Mouse (Mus musculus) midbrain, embryonic 15.5 days (tissue): Measurements from ENCODE around the gene Rangap1. TPM values are rescaled to one million over a fixed set of nuclear protein-coding genes. Genes with fewer than 3 reads are reported as not detected.
A peak's percentile ranks its signal among the peaks of the same experiment; 100 is the strongest.

Experiments
- ATAC-seq: fragments of 200-750 bp; cut with Nextera tagmentation; replicated peaks from 2 replicates; pipeline ENCODE4 v1.8.0; 2017; ENCODE audit warnings: moderate TSS enrichment
- H3K27ac ChIP-seq: fragments of 300-500 bp; sonication (generic); 2 replicates; pipeline ENCODE4 v1.5.1; 2015; ENCODE audit warnings: mild to moderate bottlenecking, inconsistent platforms
- H3K27me3 ChIP-seq: fragments of 300-500 bp; sonication (generic); replicated peaks from 2 replicates; pipeline ENCODE4 v1.6.1; 2015; ENCODE audit warnings: inconsistent platforms
- H3K36me3 ChIP-seq: fragments of 300-500 bp; sonication (generic); replicated peaks from 2 replicates; pipeline ENCODE4 v1.6.1; 2015; ENCODE audit warnings: inconsistent platforms
- H3K4me1 ChIP-seq: fragments of 300-500 bp; sonication (generic); 2 replicates; pipeline ENCODE4 v1.6.1; 2015; ENCODE audit warnings: inconsistent platforms
- H3K4me2 ChIP-seq: fragments of 300-500 bp; sonication (generic); 2 replicates; pipeline ENCODE4 v1.6.1; 2015; ENCODE audit warnings: inconsistent platforms, mild to moderate bottlenecking, moderate library complexity
- H3K4me3 ChIP-seq: fragments of 300-500 bp; sonication (generic); 2 replicates; pipeline ENCODE4 v1.5.1; 2015; ENCODE audit warnings: mild to moderate bottlenecking, inconsistent platforms
- H3K9ac ChIP-seq: fragments of 300-500 bp; sonication (generic); 2 replicates; pipeline ENCODE4 v1.6.1; 2015; ENCODE audit warnings: mild to moderate bottlenecking, inconsistent platforms
- H3K9me3 ChIP-seq: fragments of 300-500 bp; sonication (generic); 2 replicates; pipeline ENCODE4 v1.6.1; 2016; ENCODE audit warnings: inconsistent platforms
- WGBS: fragments of 180-500 bp; shearing (Covaris S2); methylation state at CpG from one replicate; pipeline ENCODE4 v1.1.7; 2015; ENCODE audit warnings: mixed read lengths; 5-methylcytosine and 5-hydroxymethylcytosine counted together
- polyA plus RNA-seq: library from polyadenylated mRNA; unstranded; fragments of >200 nt; fragmentation: Nextera tagmentation; extraction: Ambion mirVana; gene quantifications from 2 replicates; pipeline ENCODE4 v1.2.1, GENCODE M21; 2015

Gene Rangap1
- 162 and 164 TPM in 2 replicates for polyA plus RNA-seq

DNA sequence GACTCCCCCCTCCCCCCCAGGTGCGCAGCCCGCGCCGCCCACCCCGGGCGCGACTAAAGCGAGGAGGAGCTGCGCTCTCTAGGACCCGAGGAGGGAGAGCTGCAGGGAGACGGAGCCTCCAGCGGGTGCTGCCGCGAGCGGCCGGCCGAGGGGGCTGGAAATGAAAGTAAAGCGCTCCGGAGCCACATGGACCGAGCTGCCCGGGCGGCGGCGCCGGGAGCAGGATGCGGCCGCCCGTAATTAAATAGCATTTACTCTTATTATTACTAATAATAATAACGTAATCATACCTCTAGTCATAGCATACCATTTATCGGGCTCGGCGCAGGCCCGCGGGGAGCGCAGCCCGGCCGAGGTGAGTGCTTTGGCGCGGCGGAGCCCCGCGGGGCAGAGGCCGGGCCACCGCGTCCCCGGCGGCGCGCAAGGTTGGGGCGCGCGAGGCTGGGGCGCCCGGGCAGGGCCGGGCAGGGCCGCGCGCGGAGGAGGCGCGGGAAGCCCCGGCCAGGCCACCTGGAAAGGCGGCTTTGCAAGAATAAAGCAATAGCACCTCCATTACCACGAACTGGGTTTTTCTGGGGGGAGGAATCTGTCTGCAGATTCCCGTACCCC is at the start of gene Rangap1, which contains the start of gene Zc3h7b:
Gene Rangap1 (minus strand): TSS at position 539 of the 609 bp plus-strand sequence.
Gene Zc3h7b (plus strand): TSS at position 66 of the 609 bp plus-strand sequence.
- ATAC-seq: peak; percentile 85
- under 1% methylated on average over 64 of the region's 65 CpGs for WGBS

DNA sequence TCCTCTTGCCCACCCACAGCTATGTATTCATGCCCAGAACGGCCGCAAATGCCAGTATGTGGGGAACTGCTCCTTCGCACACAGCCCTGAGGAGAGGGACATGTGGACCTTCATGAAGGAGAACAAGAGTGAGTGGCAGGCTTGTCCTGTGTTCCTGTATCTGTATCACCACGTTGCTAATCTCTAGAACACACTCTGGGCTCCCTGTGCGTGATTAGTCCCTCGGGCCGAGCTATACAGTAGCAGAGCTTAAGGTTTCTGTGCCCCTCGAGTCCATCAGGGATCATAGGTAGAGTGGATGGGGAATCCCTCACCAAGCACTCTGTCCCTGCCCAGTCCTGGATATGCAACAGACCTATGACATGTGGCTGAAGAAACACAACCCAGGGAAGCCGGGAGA is 47.1 kb upstream of the Rangap1 start:
- Histone ChIP-seq H3K9me3 (no peaks in the 10 kb centered on the region), H3K4me1 (no peaks in the 10 kb centered on the region), H3K36me3 (peaks cover 22% of the 10 kb centered on the region; the same call in 1 of the 2 replicates), H3K4me3 (no peak overlapping the region), H3K9ac (no peak overlapping the region), H3K27ac (no peak overlapping the region), H3K4me2 (no peak overlapping the region), H3K27me3 (no peaks in the 10 kb centered on the region)
- WGBS: 94% methylated on average over 9 of the region's 9 CpGs
- ATAC-seq: no peak

More for the DNA sequence above, at the start of gene Rangap1, which contains the start of gene Zc3h7b:
- peak within 1 kb of the TSS; percentile 91 for H3K27ac ChIP-seq
- H3K9ac ChIP-seq: peak within 1 kb of the TSS; percentile 85
- H3K4me3 ChIP-seq: peak within 1 kb of the TSS; percentile 74
- H3K9me3 ChIP-seq: no peaks in the 10 kb centered on the region
- H3K4me1 ChIP-seq: peaks cover 25% of the 10 kb centered on the region
- no peaks in the 10 kb centered on the region for H3K36me3 ChIP-seq
- H3K27me3 ChIP-seq: no peaks in the 10 kb centered on the region
- H3K4me2 ChIP-seq: peak within 1 kb of the TSS; percentile 79

DNA sequence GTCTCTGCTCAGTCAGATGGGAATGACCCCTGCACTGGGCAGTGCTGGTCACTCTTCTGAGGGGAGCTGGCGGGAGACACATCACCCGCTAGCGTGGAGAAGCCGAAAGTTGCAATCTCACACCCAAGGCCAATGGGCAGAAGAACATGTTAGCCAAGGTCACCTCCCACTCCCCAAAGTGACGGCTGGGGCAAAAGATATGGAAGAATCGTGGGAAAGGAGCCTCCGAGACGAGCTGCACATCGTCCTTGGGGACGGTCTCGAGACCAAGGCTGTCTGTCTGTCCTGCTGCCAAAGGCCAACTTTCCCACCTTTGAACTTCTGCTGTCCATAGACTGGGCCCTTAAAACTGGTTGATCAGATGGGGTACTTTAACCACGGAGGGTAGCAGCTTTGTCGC is 42.2 kb upstream of the Rangap1 start:
- Histone ChIP-seq H3K27ac (no peak overlapping the region), H3K36me3 (peaks cover 34% of the 10 kb centered on the region), H3K9me3 (no peaks in the 10 kb centered on the region), H3K4me1 (no peaks in the 10 kb centered on the region), H3K9ac (no peak overlapping the region), H3K4me2 (no peak overlapping the region), H3K4me3 (no peak overlapping the region), H3K27me3 (no peaks in the 10 kb centered on the region)
- no peak for ATAC-seq
- WGBS: 96% methylated on average over 13 of the region's 13 CpGs

DNA sequence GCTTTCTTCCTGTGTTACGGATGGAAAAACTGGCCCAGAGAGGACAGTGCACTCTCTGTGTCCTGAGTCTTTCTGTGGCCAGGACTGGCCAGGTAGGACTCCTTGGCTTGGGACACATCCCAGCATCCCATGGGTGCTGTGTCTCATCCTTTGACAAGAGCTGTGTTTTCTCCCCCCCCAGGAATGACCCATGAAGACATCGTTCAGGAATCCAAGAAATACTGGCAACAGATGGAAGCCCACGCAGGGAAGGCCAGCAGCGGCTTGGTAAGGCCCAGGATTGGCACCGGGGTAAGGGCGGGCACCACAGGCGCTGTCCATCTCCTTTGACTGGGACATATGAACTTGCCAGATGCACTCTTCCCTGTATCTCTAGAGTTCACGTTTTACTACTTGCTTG is 40.4 kb upstream of the Rangap1 start:
- no peaks in the 10 kb centered on the region for H3K4me1 ChIP-seq
- no peak overlapping the region for H3K9ac ChIP-seq
- H3K36me3 ChIP-seq: peaks cover 44% of the 10 kb centered on the region
- no peak for ATAC-seq
- WGBS: 97% methylated on average over 8 of the region's 8 CpGs
- H3K27me3 ChIP-seq: no peaks in the 10 kb centered on the region
- no peak overlapping the region for H3K4me2 ChIP-seq
- no peak overlapping the region for H3K4me3 ChIP-seq
- H3K27ac ChIP-seq: no peak overlapping the region
- no peaks in the 10 kb centered on the region for H3K9me3 ChIP-seq

DNA sequence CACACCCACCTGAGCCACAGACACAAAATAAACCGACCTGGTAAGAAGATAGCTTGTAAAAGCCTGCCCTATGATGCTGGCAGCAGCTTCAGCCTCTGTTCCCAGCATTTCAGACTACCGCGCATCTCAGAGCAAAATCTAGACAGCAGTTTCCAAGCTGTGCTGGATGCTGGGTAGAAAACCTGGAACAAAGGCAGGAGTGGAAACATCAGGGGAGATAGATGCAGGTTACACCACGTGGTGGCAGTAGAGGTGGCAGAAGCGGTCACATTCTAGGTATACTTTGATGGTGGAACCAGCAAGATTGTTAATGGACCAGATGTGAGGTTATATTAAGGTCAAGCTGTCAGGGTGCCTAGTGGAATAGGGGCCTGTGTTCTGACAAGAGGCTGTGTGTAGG is 39.4 kb upstream of the Rangap1 start:
- Histone ChIP-seq H3K27me3 (no peaks in the 10 kb centered on the region), H3K4me2 (no peak overlapping the region), H3K4me1 (no peaks in the 10 kb centered on the region), H3K4me3 (no peak overlapping the region), H3K27ac (no peak overlapping the region), H3K36me3 (peaks cover 54% of the 10 kb centered on the region), H3K9me3 (no peaks in the 10 kb centered on the region), H3K9ac (no peak overlapping the region)
- ATAC-seq: no peak
- WGBS: 79% methylated on average over 5 of the region's 5 CpGs

DNA sequence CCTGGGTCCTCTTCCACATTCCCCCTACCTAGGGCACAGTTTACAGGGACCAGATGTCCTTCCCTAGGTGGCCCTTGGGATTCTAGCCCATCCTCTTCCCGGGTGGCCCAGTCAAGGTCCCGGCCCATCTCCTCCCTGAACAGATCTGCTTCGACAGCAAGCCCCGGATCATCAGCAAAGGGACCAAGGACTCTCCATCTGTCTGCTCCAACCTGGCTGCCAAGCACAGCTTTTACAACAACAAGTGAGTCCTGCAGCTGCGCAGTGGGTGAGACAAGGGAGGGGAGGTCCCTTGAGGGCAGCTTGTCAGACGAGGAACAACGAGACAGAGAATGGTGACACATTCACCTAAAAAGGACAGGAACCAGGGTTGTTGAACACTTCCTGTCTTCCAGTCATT is 36.5 kb upstream of the Rangap1 start:
- Histone ChIP-seq H3K36me3 (peaks cover 72% of the 10 kb centered on the region), H3K4me1 (no peaks in the 10 kb centered on the region), H3K27ac (no peak overlapping the region), H3K4me3 (no peak overlapping the region), H3K27me3 (no peaks in the 10 kb centered on the region), H3K9me3 (no peaks in the 10 kb centered on the region), H3K9ac (no peak overlapping the region), H3K4me2 (no peak overlapping the region)
- 85% methylated on average over 7 of the region's 7 CpGs for WGBS
- no peak for ATAC-seq

DNA sequence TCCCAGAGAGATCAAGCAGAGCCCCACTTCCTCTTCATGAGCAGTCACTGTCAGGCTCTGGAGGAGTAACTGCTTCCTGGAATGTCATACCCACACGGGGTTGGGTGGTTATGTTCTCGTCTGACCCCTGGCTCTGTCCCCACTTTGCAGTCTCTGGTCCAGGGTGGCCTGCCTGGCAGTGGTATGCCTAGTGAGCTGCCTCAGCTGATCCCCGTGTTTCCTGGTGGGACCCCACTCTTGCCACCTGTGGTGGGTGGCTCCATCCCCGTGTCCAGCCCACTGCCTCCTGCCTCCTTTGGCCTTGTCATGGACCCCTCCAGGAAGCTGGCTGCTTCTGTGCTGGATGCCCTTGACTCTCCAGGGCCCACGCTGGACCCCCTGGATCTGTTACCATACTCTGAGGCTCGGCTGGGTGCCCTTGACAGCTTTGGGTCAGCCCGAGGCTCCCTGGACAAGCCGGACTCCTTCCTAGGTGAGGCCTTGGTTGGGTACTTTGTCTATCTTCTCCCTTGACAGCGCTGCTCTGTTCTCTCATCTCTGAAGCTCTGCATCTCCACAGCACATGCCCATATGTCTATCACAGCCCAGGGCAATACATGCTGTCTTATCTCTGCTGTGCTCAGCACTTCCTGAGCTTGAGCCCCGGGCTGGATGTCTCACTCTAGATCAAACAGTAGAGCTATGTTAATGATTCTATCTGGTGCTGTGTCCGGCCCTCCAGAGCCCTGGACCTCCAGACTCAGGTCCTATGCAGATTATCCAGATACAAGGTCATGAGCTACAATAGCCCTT is 31.5 kb upstream of the Rangap1 start:
- WGBS: 91% methylated on average over 11 of the region's 11 CpGs

DNA sequence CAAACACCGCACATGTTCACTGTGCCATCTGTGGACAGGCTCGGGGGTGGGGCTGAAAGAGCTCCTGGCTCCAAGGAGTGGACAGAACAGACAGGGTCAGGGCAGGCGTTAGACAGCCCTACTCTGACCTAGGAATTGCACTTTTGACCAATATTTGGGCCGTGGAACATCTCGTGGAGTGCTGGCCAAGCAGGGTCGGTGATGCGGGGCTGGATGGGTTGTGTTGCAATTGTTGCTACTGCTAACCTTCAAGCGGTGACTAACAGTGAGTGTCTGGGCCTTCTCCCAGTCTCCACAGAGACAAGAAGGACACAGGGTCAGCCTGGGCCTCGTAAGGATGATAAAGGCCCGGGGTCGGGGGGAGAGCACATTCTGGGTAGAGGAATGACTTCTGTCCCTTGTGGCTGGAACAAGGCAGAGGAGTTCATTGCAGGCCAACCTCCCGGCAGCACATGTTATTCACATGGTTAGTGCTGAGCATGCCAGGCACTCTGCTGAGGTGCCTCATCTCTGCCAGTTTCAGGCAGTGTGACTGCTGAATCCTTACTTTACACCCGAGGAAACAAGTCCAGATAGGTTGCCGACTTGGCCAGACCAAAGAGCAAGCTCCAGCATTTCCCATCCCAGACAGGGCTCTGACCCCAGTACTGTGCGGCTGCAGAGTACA is 29.3 kb upstream of the Rangap1 start:
- WGBS: 95% methylated on average over 15 of the region's 15 CpGs
- H3K27me3 ChIP-seq: no peaks in the 10 kb centered on the region

More for the DNA sequence above, 31.5 kb upstream of the Rangap1 start:
- Histone ChIP-seq H3K9ac (no peak overlapping the region), H3K9me3 (no peaks in the 10 kb centered on the region), H3K27me3 (no peaks in the 10 kb centered on the region), H3K36me3 (peaks cover 87% of the 10 kb centered on the region), H3K4me3 (no peak overlapping the region), H3K4me2 (no peak overlapping the region), H3K27ac (no peak overlapping the region), H3K4me1 (no peaks in the 10 kb centered on the region)
- ATAC-seq: no peak

DNA sequence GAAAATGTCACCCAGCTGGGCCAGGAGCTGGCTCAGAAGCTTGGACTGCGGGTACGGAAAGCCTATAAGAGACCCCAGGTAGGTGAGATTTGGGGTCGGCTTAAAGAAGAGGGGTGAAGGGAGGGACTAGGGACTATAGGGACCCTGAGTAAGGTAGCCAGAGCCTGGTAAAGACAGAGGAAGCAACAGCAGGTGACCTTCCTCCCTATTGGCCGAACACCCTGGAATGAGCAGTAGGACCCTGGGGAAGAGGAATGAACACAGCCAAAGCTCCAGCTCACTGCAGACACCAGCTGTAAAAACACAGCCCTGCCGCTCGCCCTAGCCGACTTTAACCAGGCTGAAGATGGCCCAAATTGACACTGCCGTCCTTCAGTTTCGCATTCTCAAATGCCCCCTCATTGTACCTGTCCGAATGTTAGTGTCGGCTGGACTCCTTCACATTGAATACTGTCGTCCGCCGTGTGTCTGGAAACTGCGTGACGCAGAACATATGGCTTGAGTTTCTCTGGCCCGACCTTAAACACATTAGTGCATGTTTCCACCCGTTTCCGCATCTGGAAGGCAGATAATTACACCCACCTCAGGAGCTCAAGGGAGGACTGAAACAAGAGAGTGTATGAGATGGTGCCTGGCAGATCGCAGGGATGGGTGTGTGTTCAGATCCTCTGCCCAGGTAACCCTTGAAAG is 27.2 kb upstream of the Rangap1 start:
- H3K4me1 ChIP-seq: no peaks in the 10 kb centered on the region
- no peak overlapping the region for H3K4me3 ChIP-seq
- H3K4me2 ChIP-seq: no peak overlapping the region
- H3K36me3 ChIP-seq: peaks cover 68% of the 10 kb centered on the region
- H3K27ac ChIP-seq: no peak overlapping the region
- ATAC-seq: no peak
- no peak overlapping the region for H3K9ac ChIP-seq
- no peaks in the 10 kb centered on the region for H3K27me3 ChIP-seq
- H3K9me3 ChIP-seq: no peaks in the 10 kb centered on the region
- WGBS: 90% methylated on average over 20 of the region's 20 CpGs

More for the DNA sequence above, 29.3 kb upstream of the Rangap1 start:
- Histone ChIP-seq H3K4me3 (no peak overlapping the region), H3K9me3 (no peaks in the 10 kb centered on the region), H3K9ac (no peak overlapping the region), H3K4me1 (no peaks in the 10 kb centered on the region), H3K36me3 (peaks cover 74% of the 10 kb centered on the region), H3K27ac (no peak overlapping the region), H3K4me2 (no peak overlapping the region)
- no peak for ATAC-seq

DNA sequence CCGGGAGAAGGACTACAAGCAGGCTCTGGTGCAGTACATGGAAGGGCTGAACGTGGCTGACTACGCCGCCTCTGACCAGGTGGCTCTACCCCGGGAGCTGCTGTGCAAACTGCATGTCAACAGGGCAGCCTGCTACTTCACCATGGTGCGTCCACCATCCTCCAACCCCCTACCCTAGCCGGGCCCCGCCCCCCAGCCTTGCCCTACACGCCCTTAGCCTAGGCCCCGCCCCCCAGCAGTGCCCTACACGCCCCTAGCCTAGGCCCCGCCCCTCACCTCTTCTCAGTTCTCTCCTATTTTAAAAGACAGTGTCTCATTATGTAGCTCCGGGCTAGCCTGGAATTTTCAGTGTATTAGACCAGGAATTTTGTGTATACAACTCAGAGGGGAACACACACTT is 23.7 kb upstream of the Rangap1 start:
- 65% methylated on average over 13 of the region's 13 CpGs for WGBS
- H3K4me1 ChIP-seq: no peaks in the 10 kb centered on the region
- H3K9ac ChIP-seq: no peak overlapping the region
- no peak overlapping the region for H3K4me2 ChIP-seq
- no peaks in the 10 kb centered on the region for H3K9me3 ChIP-seq
- no peak for ATAC-seq
- no peaks in the 10 kb centered on the region for H3K27me3 ChIP-seq
- no peak overlapping the region for H3K27ac ChIP-seq
- H3K36me3 ChIP-seq: peaks cover 36% of the 10 kb centered on the region
- H3K4me3 ChIP-seq: no peak overlapping the region

DNA sequence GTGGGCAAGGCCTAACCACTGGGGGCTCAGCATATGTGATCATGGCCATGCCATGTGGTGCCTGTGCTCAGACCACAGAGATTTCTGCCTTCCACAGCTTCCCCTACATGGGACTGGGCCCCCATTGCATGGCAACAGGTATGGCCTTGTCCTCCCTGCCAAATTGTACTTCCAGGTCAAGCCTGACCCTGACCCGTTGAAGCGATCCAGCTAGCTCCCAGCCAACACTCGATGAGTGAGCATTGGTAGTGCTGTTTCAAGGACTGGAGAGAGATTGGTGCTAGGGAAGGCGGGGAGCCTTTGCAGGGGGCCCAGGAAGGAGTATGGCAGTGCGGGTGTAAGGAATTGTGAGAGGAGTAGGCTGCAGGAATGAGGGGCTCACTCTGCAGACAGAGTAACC is 21.1 kb upstream of the Rangap1 start:
- 96% methylated on average over 5 of the region's 5 CpGs for WGBS
- no peak for ATAC-seq

DNA sequence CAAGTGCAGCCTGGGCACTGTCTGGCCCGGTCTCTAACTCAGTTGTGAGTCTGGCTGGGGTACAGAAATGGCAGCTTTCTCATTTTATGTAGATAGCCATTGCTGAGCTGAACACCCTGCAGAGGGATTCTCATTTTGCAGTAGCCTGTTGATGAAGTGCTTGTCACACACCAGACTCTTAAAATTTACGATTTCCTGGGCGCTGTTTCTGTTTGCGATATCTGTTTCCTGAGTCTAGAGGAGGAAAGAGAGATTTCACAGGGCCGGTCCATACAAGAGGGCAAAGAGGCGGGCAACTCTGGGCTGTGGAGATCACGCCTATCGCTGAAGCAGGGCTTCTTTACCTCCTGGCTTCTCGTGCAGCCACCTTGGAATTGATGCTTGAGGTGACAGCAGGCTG is 20.3 kb upstream of the Rangap1 start:
- H3K4me1 ChIP-seq: no peaks in the 10 kb centered on the region
- H3K4me2 ChIP-seq: no peak overlapping the region
- no peaks in the 10 kb centered on the region for H3K27me3 ChIP-seq
- H3K36me3 ChIP-seq: peaks cover 20% of the 10 kb centered on the region; the same call in 1 of the 2 replicates
- no peak overlapping the region for H3K27ac ChIP-seq
- WGBS: 95% methylated on average over 9 of the region's 9 CpGs
- no peak for ATAC-seq
- H3K4me3 ChIP-seq: no peak overlapping the region
- H3K9me3 ChIP-seq: no peaks in the 10 kb centered on the region
- H3K9ac ChIP-seq: no peak overlapping the region

More for the DNA sequence above, 21.1 kb upstream of the Rangap1 start:
- H3K36me3 ChIP-seq: peaks cover 22% of the 10 kb centered on the region; the same call in 1 of the 2 replicates
- no peaks in the 10 kb centered on the region for H3K4me1 ChIP-seq
- H3K4me3 ChIP-seq: no peak overlapping the region
- no peak overlapping the region for H3K27ac ChIP-seq
- no peaks in the 10 kb centered on the region for H3K9me3 ChIP-seq
- H3K27me3 ChIP-seq: no peaks in the 10 kb centered on the region
- no peak overlapping the region for H3K9ac ChIP-seq
- no peak overlapping the region for H3K4me2 ChIP-seq
